Mouse (Mus musculus): ENCODE measurements around the gene Rps10. TPM values are rescaled to one million over a fixed set of nuclear protein-coding genes. Genes with fewer than 3 reads are reported as not detected.

Rps10 gene
- polyA plus RNA-seq, 1 experiment, result 1,098 TPM

DNA sequence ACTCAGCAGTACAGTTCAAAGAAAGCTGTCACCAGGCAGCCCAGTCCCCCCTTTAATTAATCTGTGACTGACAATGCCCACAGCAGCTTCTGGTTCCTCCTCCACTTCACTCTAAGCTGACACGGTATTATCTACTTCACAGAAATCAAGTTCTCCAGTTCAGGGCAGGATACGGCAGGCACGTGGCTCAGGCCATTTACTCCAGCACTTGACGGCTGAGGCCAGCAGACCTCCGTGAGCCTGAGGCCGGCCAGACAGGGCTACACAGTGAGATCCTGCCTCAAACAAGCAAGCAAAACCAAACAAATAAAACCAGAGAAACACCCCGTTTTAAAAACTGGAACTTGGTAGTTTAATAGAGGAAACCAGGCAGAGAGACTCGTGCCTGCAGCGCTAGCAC, 49.8 kb downstream of the Rps10 start:
- TF ChIP-seq CTCF (IDR thresholded peaks at IDR 0.05; ENCODE audit: borderline replicate concordance, extremely low read depth, insufficient read depth, insufficient read length) (no peak), POLR2A (IDR thresholded peaks at IDR 0.05; ENCODE audit: borderline replicate concordance, extremely low read depth, insufficient read depth, insufficient read length, poor library complexity, severe bottlenecking) (no peak)
- no peak for DNase-seq (ENCODE audit: low read depth)

GRCm38 (mm10) chr17:27583185-27583894, 53.1 kb downstream of the Rps10 start:
- no peak for TF ChIP-seq CTCF (IDR thresholded peaks at IDR 0.05; ENCODE audit: borderline replicate concordance, extremely low read depth, insufficient read depth, insufficient read length)
- no peak for TF ChIP-seq POLR2A (IDR thresholded peaks at IDR 0.05; ENCODE audit: borderline replicate concordance, extremely low read depth, insufficient read depth, insufficient read length, poor library complexity, severe bottlenecking)
- no peak for DNase-seq (ENCODE audit: low read depth)

Other genes with a start within 250 kb of the Rps10 start
- 16.3 and 28.0 TPM in 2 replicates for gene Grm4, start 115.3 kb downstream of the Rps10 start, polyA plus RNA-seq (2012; rRNA removed)
- gene Hmga1, start 80.2 kb downstream of the Rps10 start, polyA plus RNA-seq (2012; rRNA removed), result 120 and 130 TPM in 2 replicates
- gene AI413582, start 70.9 kb downstream of the Rps10 start, polyA plus RNA-seq (2012; rRNA removed), result 35.8 and 53.5 TPM in 2 replicates
- 263 and 287 TPM in 2 replicates for gene Nudt3, start 13.2 kb downstream of the Rps10 start, polyA plus RNA-seq (2012; rRNA removed)
- not detected in 2 replicates for gene RPS10-NUDT3, start 1.4 kb downstream of the Rps10 start, polyA plus RNA-seq (2012; rRNA removed)
- 19.0 and 27.8 TPM in 2 replicates for gene Pacsin1, start 18.8 kb upstream of the Rps10 start, polyA plus RNA-seq (2012; rRNA removed)
- 1.1 and 1.3 TPM in 2 replicates for gene Spdef, start 92.3 kb upstream of the Rps10 start, polyA plus RNA-seq (2012; rRNA removed)
- gene D17Wsu92e, start 184.0 kb upstream of the Rps10 start, polyA plus RNA-seq (2012; rRNA removed), result 46.7 and 56.5 TPM in 2 replicates
- 156 and 218 TPM in 2 replicates for gene Snrpc, start 201.5 kb upstream of the Rps10 start, polyA plus RNA-seq (2012; rRNA removed)
- gene Uhrf1bp1, start 219.8 kb upstream of the Rps10 start, polyA plus RNA-seq (2012; rRNA removed), result 13.0 and 16.7 TPM in 2 replicates